Mouse (Mus musculus) MEL-GATA-1-ER (cell line): Measurements from ENCODE around the gene Sec14l2.

Experiments
- DNase-seq: peaks from one replicate; pipeline ENCODE4 v3.0.0-alpha.2; 2012; ENCODE audit warnings: low read depth; ENCODE audit errors: extremely low read depth

The Sec14l2 gene

GRCm38 (mm10) chr11:4060866-4061575 lies 62.2 kb downstream of the Sec14l2 start:
- no peak for DNase-seq

- DNase-seq, result peak; percentile 21
These were observed 69.6 kb downstream of the Sec14l2 start for GRCm38 (mm10) chr11:4053586-4053985.

GRCm38 (mm10) chr11:4048438-4048837 lies 74.8 kb downstream of the Sec14l2 start:
- no peak for DNase-seq

GRCm38 (mm10) chr11:4047766-4048165 lies 75.4 kb downstream of the Sec14l2 start:
- no peak for DNase-seq
